Mouse (Mus musculus): Measurements from ENCODE around the gene Stxbp3. TPM values are rescaled to one million over a fixed set of nuclear protein-coding genes. Genes with fewer than 3 reads are reported as not detected.
A peak's percentile ranks its signal among the peaks of the same experiment; 100 is the strongest.

Stxbp3 gene
- total RNA-seq, 1 experiment from 2014 or later, result 45.2 TPM

- no peak for DNase-seq
These were observed 43.9 kb downstream of the Stxbp3 start for GRCm38 (mm10) chr3:108796386-108796785.

- no peak for DNase-seq
These were observed 44.6 kb downstream of the Stxbp3 start for GRCm38 (mm10) chr3:108795554-108796299.

- peak; percentile 22 for DNase-seq
These were observed 45.5 kb downstream of the Stxbp3 start for GRCm38 (mm10) chr3:108794780-108795179.

GRCm38 (mm10) chr3:108792420-108792819 lies 47.9 kb downstream of the Stxbp3 start:
- no peak for DNase-seq

GRCm38 (mm10) chr3:108791054-108791706 lies 49.1 kb downstream of the Stxbp3 start:
- no peak for DNase-seq

- DNase-seq, result no peak
These were observed 49.8 kb downstream of the Stxbp3 start for GRCm38 (mm10) chr3:108790499-108790898.

- no peak for DNase-seq
These were observed 51.0 kb downstream of the Stxbp3 start for GRCm38 (mm10) chr3:108789299-108789698.

GRCm38 (mm10) chr3:108788455-108788794 lies 51.9 kb downstream of the Stxbp3 start:
- no peak for DNase-seq

- DNase-seq, result no peak
These were observed 52.4 kb downstream of the Stxbp3 start for GRCm38 (mm10) chr3:108787754-108788454.

GRCm38 (mm10) chr3:108786520-108786919 lies 53.8 kb downstream of the Stxbp3 start:
- no peak for DNase-seq

GRCm38 (mm10) chr3:108782364-108782895 lies 57.9 kb downstream of the Stxbp3 start:
- no peak for DNase-seq

GRCm38 (mm10) chr3:108781884-108782270 lies 58.4 kb downstream of the Stxbp3 start:
- no peak for DNase-seq

GRCm38 (mm10) chr3:108781238-108781883 lies 59.0 kb downstream of the Stxbp3 start:
- peak; percentile 67 for DNase-seq

GRCm38 (mm10) chr3:108778761-108779540 lies 61.4 kb downstream of the Stxbp3 start:
- DNase-seq, result no peak

GRCm38 (mm10) chr3:108772811-108773210 lies 67.5 kb downstream of the Stxbp3 start:
- DNase-seq, result no peak

GRCm38 (mm10) chr3:108772211-108772610 lies 68.1 kb downstream of the Stxbp3 start:
- no peak for DNase-seq

- peak; percentile 72 for DNase-seq
These were observed 69.5 kb downstream of the Stxbp3 start for GRCm38 (mm10) chr3:108770725-108771368.

GRCm38 (mm10) chr3:108769547-108769946 lies 70.8 kb downstream of the Stxbp3 start:
- DNase-seq, result no peak

GRCm38 (mm10) chr3:108767416-108767815 lies 72.9 kb downstream of the Stxbp3 start:
- no peak for DNase-seq

- no peak for DNase-seq
These were observed 73.4 kb downstream of the Stxbp3 start for GRCm38 (mm10) chr3:108766943-108767342.

GRCm38 (mm10) chr3:108765476-108765875 lies 74.8 kb downstream of the Stxbp3 start:
- no peak for DNase-seq
